Mouse (Mus musculus) R1 (cell line): ENCODE results near the gene Hcar2.

Experiments
- DNase-seq: peaks from one replicate; pipeline ENCODE4 v3.0.0-alpha.2; 2018; ENCODE audit warnings: low read depth, low spot score

Hcar2 gene

DNA sequence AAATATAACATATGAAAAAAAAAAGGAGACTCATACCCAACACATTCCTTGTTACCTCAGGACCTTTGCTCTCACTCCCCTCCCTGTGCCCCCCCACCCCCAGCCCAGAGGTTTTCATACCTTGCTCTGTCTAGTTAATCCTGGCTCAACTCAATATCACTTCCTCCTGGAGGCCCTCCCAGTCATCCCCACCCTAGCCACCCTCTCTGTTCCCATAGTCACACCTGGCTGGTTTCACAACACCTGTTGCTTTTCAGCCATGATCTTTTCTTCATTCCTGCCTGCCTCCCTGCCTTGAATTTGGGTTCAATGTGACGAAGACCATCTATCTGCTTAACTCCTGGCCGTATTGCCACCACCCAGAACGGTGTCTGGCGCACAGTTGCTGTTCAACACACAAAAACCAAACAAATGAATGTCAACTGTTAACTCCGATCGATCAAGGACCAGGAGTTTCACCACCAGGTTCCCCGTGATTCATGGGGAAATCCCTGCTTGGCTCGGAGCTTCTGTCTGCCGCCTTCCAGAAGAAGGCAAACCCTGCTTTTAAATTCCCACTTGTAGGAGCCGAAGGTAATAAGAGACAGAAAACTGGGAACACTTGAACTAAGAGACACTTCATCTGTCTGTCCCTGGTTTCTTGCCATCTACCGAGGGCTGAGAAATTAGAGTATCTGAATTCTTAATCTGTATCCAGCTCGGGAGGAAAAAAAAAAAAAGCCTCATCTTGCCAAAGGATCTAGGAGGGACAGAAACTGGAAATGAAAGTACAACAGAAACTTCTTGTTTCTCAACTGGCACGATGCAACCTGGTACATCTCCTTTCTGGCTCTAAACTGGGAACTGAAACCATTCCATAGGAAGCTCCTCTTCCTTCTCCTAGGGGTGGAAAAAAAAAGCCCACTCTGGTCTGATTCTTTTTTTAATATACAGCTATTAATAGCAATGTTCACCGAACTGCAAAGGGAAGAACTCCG lies 2.6 kb downstream of the Hcar2 start:
- no peak for DNase-seq

DNA sequence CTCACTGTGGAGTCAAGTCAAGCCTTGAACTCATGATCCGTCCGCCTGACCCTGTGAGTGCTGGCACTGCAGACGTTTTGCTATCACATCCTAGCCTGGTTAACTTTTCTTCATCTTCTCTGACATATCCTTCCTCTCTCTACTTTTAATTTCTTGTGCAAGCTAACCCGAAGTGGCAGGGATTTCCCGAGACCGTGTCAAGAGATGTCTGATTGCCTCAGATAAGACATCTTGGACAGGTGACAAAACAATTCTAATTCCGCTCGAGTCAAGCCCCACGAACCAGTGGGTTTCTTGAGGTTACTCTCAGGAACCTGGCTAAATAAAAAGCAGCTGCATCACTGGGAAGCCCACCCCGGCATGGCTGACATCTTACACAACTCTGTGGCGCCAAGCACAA lies 6.5 kb downstream of the Hcar2 start:
- DNase-seq = no peak

DNA sequence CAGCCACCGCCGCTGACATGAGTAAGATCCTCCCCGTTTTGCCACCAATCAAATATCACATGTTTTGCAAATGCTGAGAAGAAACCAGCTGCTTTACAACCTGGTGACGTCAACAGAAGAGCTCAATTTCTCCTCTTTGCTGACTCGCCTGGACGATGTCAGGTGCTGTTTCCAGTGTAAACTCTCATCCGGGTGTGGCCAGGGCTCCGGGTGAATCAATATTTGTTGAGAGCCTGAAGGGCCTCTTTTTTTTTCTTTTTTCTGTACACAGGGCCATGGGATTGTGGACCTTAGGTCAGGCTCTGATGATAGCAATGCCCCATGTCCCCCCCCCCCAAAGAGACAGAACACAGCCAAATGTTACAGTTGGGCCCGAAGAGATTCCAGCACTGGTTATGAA lies 10.8 kb downstream of the Hcar2 start:
- no peak for DNase-seq

DNA sequence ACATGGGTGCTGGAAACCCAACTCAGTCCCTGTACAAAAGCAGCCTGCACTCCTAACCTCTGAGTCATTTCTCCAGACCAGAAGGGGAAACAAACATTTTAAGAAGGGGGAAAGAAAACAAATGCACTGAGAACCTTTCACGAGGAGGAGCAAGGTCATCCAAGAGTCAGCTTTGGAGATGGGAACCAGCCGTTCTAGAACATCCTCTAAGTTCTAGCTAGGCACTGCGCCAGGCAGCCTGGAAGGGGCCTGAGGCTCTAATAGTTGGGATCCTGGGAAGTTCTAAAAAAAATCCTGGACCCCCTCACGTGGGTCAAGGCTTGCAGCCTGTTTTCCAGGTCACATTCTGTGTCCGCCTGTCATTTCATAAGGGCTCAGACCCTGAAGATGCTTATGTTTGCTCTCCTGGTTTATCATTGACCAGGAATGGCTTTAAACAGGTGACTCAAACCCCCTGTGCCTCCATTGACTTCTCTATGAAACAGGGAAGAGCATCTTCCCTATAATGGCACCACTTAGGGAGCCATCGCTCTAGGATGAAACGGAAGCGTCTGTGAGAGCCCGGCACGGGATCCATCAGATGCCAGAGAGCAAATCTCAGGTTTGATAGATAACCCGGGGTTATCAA lies 11.3 kb downstream of the Hcar2 start:
- DNase-seq = no peak

DNA sequence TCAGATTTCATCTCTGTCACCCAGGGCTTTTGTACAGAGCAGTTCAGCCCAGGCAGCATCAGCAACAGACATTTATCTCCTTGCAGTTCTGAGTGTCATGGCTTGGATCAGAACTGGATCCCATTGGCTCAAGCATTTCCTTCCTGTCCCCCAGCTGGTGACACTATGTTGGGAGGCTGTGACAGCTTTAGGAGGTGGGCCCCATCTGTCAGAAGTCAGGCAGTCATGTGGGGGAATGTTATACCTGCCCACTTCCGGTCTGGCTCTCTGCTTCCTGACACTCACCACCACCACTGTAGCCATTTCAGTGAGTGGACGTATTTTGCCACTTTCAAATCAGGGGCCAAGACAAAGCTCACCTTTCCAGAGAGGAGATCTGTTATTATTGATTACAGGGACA lies 13.9 kb downstream of the Hcar2 start:
- DNase-seq = no peak

DNA sequence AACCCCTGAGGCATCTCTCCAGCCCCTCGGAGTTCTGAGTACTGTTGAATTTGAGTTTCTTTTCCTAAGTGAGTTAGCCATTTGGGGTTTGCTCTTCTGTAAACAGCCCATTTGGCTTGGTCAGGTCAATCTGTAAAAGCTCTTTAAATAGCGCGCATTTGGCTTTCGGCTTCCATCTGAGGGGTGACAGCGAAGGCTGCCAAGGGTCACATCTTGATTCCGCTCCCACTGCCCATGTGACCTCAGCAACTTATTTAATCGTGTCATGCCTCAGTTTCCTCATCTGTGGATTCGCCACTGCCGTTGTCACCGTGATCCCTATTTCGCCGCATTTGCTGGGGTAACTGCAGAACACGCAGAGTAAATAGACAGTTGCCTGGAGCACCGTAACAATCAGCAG lies 21.0 kb downstream of the Hcar2 start:
- DNase-seq = no peak

DNA sequence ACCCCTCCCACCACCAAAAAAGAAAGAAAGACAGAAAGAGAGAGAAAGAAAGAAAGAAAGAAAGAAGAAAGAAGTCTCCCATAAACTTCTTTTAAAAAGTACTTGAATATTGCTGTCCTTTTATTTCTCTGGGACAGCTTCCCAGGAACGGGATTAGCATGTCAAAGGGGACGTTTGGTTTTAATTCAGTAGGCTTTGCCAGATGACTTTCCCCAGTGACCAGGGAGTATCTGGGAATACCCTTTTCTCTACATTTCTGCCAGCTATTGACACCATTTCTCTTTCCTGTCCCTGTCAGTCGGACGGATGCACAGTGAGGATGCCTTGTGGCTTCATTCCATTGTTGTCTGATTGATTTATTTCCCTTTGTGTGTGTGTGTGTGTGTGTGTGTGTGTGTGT lies 21.5 kb downstream of the Hcar2 start:
- no peak for DNase-seq

DNA sequence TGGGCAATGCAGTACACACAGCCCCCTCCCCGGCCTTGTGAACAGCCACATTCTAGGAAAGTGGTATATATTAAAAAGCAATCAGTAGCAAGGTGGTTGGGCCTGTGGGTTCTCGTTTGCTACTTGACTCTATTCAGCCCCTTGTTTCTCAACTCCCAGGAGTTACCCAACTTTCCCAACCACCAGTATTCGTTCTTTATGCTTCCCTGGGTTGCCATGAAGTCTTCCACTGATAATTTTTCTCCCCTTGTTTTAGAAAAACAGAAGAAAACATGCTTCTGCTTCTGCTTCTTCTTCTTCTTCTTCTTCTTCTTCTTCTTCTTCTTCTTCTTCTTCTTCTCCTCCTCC lies 22.4 kb downstream of the Hcar2 start:
- DNase-seq = no peak

DNA sequence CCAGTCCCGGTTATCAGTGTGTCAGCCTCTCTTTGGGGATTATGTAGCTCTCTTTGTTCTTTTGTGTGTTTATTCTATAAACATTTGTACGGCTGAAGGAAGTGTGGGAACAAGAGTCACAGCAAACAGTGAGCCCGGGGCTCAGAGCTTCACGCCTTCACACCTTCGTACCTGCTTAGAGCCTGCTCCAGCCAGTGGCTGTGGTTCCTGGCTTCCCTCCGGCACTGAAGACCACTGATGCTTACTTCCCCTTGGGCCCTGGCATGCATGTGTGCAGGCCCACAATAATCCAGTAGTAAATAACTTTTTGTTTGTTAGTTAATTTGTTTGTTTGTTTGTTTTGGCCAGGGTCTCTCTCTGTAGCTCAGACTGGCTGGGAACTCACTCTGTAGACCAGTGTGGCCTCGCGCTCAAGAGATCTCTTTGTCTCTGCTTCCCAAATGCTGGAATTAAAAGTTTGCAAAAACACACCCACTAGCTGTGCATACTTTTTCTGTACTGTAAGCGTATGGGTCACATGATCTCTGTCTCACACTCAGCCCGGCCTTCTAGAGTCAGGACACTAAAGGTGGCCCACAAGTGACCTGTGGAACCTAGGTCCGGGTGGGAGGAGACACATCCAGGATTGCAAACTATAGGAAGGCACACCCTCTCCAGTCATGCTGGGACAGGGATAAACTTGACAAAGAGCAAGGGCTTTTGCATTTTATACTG lies 22.9 kb downstream of the Hcar2 start:
- no peak for DNase-seq

DNA sequence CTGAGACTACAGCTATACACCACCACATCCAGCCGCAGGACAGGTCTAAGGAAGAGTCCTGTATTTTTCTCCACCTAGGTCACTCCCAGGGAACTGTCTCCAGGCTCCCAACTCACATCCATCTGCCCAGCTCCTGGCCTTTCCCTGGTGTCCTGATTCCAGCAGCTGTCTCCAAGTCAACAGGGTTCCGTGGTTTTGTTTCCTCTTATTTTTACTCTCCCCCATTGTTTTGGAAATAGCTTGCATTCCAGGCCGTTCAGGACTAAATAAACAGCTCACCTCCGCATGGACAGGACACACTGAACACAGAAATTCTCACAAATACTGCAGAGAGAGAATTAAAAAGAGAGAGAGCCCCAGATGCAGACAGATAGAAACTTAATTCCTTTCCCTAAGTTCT lies 27.9 kb downstream of the Hcar2 start:
- DNase-seq = peak; percentile 68

DNA sequence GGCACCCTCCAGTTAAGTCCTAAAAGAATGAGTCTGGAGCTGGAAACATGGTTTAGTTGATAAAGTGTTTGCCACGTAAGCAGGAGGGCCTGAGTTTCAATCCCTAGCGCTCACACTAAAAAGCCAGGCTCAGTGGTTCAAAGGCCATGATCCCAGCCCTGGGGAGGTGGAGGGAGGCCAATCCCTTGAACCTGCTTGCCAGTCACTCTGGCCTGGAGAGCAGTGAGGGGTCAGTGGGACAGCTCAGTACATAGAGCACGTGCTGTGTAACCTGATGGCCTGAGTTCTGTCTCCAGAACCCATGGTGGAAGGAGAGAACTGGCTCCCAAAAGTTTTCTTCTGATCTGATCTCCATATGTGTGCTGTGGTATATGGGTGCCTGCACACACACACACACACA lies 30.5 kb downstream of the Hcar2 start:
- no peak for DNase-seq

DNA sequence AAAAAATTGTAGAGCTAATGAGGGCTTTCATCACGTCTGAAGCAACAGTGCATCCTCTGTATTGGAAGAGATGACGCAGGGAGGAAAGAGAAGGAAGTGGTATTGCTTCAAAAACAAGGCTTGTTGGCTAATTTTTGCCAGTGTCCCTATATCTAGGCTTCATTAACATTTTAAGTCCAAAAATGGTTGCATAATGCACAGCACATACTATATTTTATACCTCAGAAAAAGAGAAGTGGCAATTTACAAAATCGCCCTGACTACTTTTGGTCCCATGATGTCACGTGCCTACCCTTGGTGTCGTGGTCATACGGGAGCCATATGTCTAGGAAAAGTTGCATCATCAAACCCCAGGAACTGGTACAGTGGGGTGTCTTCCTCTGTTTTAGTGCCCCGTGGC lies 33.0 kb downstream of the Hcar2 start:
- DNase-seq = no peak

DNA sequence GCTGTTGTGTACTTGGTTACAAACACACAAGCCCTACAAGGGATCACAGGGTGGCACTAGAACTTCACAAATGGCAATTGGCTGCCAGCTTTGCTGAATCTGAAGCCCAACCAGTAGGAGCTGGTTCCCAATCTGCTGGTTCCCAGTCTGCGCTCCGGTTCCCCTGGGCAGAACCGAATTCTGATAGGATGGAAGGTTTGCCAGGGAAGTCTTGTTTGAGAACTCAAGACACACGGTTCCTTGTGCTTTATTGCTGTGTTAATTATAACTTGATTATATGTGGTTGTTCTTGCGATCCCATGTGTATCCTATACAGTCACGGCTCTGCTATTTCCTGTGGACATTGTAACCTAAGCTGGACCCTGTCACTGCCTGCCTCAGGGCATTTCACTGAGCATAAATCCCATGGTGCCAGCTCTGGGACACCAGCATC lies 37.6 kb downstream of the Hcar2 start:
- DNase-seq = no peak

DNA sequence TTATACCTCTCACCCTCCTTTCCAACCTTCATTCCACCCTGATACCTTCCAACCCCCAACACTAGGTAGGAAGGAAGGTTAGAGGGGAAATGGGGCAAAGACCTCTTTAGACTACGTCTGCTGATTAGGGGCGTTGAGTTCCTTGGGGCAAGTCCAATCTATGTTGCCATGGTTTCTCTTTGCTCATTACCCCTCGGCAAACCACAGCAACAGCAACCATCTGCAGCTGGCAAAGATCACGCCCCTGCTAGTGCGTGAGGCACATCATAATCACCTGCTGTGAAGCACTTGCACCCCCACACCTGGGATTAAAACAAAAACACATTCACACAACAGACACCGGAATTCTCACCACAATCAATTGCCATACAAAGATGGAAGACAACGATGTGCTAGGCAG lies 42.6 kb downstream of the Hcar2 start:
- no peak for DNase-seq

DNA sequence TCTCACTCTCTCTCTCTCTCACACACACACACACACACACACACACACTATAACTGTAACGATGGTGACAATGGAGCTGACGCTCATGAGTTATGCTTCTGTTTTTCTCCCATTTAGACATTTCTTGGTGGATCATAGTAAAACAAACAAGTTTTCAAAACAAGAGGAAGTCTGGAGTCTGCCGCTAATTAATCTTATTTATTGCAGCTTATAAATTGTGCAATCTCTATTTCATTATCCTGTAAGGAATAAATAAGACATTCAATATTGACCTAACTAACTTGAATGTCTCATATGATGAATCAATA lies 44.1 kb downstream of the Hcar2 start:
- DNase-seq = no peak

DNA sequence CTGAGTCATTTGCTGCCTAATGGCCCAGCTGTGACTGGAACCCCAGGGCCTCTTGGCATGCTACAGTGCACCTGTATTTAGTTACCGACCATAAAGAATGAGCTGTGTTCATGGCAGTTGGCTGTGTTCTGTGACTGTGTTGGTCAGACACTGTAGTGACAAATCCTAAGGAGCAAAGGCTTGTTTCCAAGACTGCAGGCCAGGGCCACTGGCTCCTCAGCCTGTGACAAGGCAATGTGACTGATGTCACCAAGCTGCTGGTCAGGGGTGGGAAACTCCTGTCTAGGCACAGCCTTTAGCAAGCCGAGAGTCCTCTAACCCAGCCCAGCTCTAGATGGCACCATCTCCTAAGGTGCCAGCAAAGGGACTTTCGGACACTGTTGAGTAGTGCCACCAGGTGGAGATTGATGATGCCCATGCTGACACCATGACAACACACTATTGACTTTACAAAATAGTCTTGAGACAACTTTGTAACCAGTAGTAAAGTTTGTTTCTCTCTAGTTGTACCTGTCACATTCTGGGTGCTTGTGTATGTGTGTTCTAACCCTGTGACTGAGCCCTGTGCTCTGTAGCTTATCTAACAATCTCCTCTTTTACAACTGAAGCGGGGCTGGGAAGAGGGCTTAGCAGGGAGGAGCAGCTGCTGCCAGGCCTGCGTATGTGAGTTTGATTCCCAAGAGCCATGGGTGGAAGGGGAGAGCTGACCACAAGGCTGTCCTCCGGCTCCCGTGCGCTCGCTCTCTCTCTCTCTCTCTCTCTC lies 44.6 kb downstream of the Hcar2 start:
- no peak for DNase-seq

DNA sequence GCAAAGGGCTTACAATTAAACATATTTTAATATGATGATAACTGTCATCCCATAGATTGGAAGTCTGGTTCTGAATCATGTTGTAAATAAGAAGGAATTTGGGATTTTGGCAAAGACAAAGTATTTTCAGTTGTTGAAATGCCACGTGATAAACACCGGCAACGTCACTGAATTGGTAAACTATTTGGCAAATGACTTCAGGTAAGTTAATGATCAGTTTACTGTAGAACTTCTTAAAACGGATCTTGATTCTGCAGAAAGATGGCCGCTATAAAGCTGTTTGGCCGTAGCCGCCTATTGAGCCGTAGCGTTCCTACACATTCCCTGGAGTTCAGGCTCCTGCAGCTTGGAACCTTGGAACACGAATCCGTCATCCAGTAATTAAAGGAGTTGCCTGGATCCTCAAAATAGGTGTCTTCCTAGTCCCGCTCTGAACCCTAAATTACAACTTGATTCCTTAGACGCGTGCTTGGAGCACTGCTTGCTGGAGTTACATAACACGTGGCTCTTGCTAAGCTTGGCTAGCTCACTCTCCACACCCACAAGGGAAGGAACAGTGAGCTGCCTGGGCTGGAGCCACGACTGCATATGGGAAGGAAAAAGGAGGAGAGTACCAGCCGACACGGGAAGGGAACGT lies 46.2 kb downstream of the Hcar2 start:
- no peak for DNase-seq

DNA sequence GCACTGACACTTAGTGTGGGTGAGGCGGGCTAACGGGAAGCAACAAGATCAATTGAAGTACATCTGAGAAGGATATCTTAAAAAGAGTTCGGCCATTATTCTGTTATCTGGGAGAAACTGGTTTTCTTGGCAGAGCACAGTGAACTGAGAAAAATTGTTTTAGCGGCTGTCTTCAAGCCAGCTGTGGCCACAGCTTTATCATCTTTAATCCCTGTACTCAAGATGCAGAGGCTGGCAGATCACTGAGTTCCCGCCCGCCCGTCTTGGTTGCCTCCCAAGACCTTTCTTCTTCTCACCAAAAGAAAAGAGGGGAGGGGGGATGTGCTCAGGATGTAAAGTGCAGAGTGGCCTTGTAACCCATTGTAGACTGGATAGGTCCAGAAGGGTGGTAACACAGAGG lies 48.4 kb downstream of the Hcar2 start:
- DNase-seq = no peak
